Mouse (Mus musculus) adrenal gland, adult (tissue): ENCODE data around the gene Olfr223.
"Not testable (repeated sequence)": the region's sequence is repeated elsewhere in the genome, so short reads cannot be mapped to it uniquely, and the experiment has no call there.

ENCODE experiments used
- DNase-seq, 2 experiments: peaks; one replicate each; pipeline ENCODE4 v3.0.0; 2022 to 2023; ENCODE audit warnings: low spot score in 1 of 2; ENCODE audit not compliant: inconsistent age in 2 of 2

Olfr223 gene

GRCm38 (mm10) chr11:59599211-59599610 is 6.1 kb upstream of the Olfr223 start:
- DNase-seq = no peak

GRCm38 (mm10) chr11:59596950-59597349 is 3.9 kb upstream of the Olfr223 start:
- DNase-seq = no peak

DNA sequence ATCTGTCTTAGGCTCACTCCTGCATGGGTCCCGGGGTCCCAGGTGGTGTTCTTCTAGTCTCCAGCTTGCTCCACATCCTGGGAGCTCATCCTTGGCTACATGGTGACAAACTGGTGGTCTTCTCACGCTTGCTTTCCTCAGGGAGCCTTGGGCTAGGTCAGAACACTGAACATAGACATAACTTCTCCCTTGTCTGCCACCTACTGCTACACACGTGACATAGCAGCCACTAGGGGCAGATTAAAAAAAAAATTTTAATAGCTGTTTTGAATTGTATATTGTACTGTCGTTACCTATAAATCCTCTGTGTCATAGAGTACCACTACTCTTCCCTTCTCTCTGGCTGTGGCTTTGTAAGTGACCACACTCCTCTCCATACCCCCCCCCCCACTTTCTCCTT is 3.0 kb upstream of the Olfr223 start:
- DNase-seq = peak in 1 of 2 experiments; percentile 27

- DNase-seq = no peak
Observed at GRCm38 (mm10) chr11:59589496-59589895, 3.6 kb downstream of the Olfr223 start.

- DNase-seq = peak; percentile 7 to 56
Observed at GRCm38 (mm10) chr11:59584539-59584938, 8.6 kb downstream of the Olfr223 start.

- not testable (repeated sequence) for DNase-seq
Observed at GRCm38 (mm10) chr11:59576135-59576534, 17.0 kb downstream of the Olfr223 start, which contains the start of gene Olfr222. Gene Olfr222, minus strand, starts transcription at chr11:59576235.

DNA sequence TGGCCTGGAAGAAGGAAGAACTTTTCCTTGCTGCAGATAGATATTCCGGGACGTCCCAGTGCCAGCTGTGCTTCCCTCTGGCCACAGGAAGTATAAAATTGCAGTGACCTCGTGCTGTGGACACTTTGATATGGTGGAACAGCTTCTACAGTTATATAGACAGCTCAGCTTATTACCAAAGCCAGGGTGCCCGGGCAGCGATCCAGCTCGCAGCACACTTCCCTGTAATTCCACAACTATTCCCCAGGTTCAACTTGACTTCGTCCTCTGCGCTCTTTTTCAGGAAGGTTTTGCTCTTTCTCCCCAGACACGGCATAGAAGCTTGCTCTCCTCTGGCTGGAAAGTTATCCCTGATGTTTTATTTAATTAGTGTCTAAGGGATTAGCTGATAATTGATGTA is 17.4 kb downstream of the Olfr223 start:
- DNase-seq = peak in 1 of 2 experiments; percentile 31

DNA sequence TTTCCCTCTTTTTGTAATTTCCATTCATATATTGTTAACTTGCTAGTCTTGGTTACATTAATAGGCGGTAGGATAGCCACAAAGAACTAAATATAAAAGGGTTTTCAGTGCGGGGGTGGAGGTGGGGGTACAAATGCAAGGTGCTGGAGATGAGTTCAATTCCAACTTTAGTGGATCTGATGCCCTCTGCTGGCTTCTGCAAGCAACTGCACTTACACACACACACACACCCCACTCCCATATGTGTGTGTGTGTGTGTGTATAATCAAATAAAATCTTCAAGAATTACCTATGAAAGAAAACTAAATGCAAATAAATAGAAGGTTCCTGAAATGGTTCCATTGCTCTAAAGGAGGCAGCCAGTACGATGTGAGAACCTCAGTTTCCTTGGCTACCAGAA is 23.8 kb downstream of the Olfr223 start:
- peak in 1 of 2 experiments; percentile 43 for DNase-seq

- no peak for DNase-seq
Observed at GRCm38 (mm10) chr11:59562837-59563236, 30.3 kb downstream of the Olfr223 start.

- no peak for DNase-seq
Observed at GRCm38 (mm10) chr11:59562336-59562735, 30.8 kb downstream of the Olfr223 start.

- DNase-seq = no peak
Observed at GRCm38 (mm10) chr11:59560906-59561305, 32.2 kb downstream of the Olfr223 start.

GRCm38 (mm10) chr11:59554535-59554934 is 38.6 kb downstream of the Olfr223 start:
- DNase-seq = no peak

DNA sequence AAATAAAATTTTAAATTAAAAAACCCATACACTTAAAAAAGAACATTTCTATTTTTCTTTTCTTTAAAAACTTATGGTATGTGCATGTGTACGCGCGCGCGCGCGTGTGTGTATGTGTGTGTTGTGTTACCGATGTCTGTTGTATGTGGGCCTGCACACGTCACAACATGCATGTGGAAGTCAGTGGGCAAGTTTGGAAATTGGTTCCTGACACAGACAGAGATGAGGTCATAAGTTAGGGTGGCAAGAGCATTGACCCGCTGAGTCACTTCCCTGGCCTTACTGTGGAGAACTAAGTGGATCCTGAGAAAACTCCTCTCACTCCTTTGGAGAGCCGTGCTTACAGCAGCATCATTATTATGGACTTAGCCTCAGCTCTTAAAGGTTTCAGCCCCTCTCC is 39.0 kb downstream of the Olfr223 start:
- peak in 1 of 2 experiments; percentile 20 for DNase-seq

GRCm38 (mm10) chr11:59544005-59544404 is 49.1 kb downstream of the Olfr223 start:
- DNase-seq = no peak

DNA sequence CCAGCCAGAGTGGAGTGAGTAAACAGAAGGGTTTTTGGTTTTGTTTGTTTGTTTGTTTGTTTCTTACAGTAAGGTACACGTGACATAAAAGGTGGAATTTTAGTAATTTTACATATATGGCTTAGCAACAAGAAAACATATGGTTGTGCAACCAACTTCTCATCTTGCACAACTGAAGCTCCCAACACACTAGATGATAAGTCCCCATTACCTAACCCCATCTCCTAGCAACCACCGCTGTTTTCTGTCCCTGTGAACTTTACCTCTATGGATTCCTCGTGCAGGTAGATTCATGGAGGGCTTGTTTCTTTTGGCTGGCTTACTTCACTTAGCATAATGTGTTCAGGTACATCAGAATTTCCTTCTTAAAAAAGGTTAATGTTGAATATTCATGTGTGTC is 49.7 kb downstream of the Olfr223 start:
- DNase-seq = peak in 1 of 2 experiments; percentile 14

GRCm38 (mm10) chr11:59542442-59542841 is 50.6 kb downstream of the Olfr223 start:
- peak in 1 of 2 experiments; percentile 27 for DNase-seq

DNA sequence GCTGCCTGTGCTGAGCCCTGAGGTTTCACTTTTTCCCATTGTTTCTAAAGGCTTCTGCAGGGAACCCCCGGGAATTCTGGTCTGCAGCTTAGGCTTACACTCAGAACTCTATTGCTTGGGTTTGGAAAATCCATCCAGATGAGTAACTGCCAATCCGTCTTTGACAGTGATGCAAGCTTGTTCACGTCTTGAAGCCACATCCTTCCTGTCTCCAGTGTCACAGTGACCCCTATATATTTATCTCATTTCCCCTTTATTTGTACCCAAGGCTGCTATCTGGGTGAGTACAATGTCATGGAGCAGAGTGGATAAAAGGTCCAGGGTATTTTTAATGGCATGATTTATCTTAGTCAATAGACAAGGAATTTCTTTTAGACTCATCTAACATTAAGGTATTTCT is 51.8 kb downstream of the Olfr223 start, which contains the start of gene Nlrp3:
TSS of gene Nlrp3 (plus strand) at position 245 of the 400 bp plus-strand sequence.
- DNase-seq = no peak

DNA sequence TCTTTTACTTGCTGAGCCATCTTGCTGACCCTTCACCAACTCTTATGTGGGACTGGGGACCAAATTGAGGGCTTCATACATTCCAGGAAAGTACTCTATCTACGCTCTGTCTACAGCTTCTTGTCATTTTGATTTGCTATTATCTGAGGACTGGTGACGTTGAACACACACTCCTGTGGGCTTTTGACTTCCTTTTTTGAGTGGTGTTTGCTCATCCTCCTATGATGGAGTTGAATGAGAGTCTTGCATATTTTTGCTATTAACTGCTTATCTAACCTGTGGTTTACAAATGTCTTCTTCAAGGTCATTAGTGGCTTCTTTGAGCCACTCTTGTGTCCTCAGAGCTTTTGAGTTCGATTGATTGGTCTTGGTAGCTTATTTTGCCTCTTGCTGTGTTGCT is 53.0 kb downstream of the Olfr223 start:
- DNase-seq = no peak
